Mouse (Mus musculus): Measurements from ENCODE around the gene Kcnk3. TPM values are rescaled to one million over a fixed set of nuclear protein-coding genes. Genes with fewer than 3 reads are reported as not detected.

Gene Kcnk3
- polyA plus RNA-seq, 1 experiment from 2014 or later = 13.5 TPM

GRCm38 (mm10) chr5:30589069-30589468 lies 1.1 kb downstream of the Kcnk3 start:
- Histone ChIP-seq H3K4me3 (replicated peaks) (peak overlapping the region; percentile 47), H3K9ac (no peak overlapping the region), H3K9me3 (no peaks in the 10 kb centered on the region), H3K27me3 (replicated peaks) (peaks cover 28% of the 10 kb centered on the region), H3K4me2 (peak overlapping the region; percentile 92), H3K27ac (no peak overlapping the region), H3K36me3 (no peaks in the 10 kb centered on the region), H3K4me1 (peaks cover 30% of the 10 kb centered on the region)
- ATAC-seq (ENCODE audit: insufficient read depth, low FRiP score, low read depth) = no peak
- WGBS = 37% methylated on average over 4 of the region's 4 CpGs

GRCm38 (mm10) chr5:30589546-30589945 lies 1.6 kb downstream of the Kcnk3 start:
- Histone ChIP-seq H3K27me3 (replicated peaks) (peaks cover 28% of the 10 kb centered on the region), H3K9me3 (no peaks in the 10 kb centered on the region), H3K27ac (no peak overlapping the region), H3K4me3 (replicated peaks) (peak overlapping the region; percentile 47), H3K4me1 (peaks cover 34% of the 10 kb centered on the region), H3K9ac (no peak overlapping the region), H3K36me3 (no peaks in the 10 kb centered on the region), H3K4me2 (peak overlapping the region; percentile 92; the same call in 1 of the 2 replicates)
- 83% methylated on average over 3 of the region's 3 CpGs for WGBS
- no peak for ATAC-seq (ENCODE audit: insufficient read depth, low FRiP score, low read depth)

DNA sequence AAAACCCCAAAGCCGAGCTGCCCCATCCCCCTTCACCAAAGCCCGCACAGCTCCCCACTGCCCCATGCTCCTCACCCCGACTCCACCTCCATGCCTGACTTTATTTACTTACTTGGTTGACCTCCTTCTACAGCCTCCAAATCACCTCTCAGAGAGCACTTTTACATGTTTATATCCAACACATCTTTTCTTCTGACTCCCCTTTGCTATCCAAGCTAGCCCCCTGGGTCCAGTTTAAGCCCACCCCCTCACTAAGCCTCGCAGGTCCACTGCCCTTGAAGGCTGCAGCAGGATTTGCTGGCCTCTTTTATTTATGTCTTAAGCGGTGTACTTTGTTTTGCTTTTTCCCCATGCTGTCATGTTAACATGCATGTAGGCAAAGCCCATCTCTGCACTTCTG lies 2.3 kb downstream of the Kcnk3 start:
- H3K27ac ChIP-seq = no peak overlapping the region
- ATAC-seq (ENCODE audit: insufficient read depth, low FRiP score, low read depth) = no peak
- H3K9ac ChIP-seq = no peak overlapping the region
- no peak overlapping the region for H3K4me3 ChIP-seq (replicated peaks)
- H3K9me3 ChIP-seq = no peaks in the 10 kb centered on the region
- H3K36me3 ChIP-seq = no peaks in the 10 kb centered on the region
- peaks cover 40% of the 10 kb centered on the region for H3K4me1 ChIP-seq
- 62% methylated on average over 5 of the region's 5 CpGs for WGBS
- H3K27me3 ChIP-seq (replicated peaks) = peaks cover 28% of the 10 kb centered on the region
- H3K4me2 ChIP-seq = peak overlapping the region; percentile 92; the same call in 1 of the 2 replicates

DNA sequence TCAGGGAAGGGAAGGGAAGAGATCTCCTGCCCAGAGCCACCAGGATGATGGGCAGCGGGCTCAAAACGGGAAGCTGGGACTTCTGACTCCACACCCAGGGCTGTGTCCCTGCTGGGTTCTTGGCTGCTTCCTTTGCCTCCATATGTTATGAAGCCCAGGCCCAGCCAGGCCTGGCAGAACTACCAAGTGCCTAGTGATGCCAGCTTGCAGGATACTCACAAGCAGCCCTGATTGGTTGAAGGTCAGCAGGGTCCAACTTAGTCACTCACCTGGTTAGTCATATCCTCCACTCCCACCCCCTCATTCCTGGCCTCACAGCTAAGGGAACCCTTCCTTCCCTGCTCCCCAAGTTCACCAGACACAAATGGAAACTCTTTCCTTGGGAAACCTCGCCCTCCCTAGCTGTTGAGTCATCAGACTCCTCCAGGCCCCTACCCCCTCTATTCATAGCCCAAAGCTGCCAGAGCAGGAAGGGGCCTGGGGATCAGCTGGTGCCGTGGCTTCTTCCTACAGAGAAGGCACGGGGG lies 3.3 kb downstream of the Kcnk3 start:
- Histone ChIP-seq H3K9me3 (no peaks in the 10 kb centered on the region), H3K9ac (no peak overlapping the region), H3K27ac (no peak overlapping the region), H3K4me1 (peaks cover 40% of the 10 kb centered on the region), H3K27me3 (replicated peaks) (peaks cover 28% of the 10 kb centered on the region), H3K4me2 (no peak overlapping the region), H3K36me3 (no peaks in the 10 kb centered on the region), H3K4me3 (replicated peaks) (no peak overlapping the region)
- ATAC-seq (ENCODE audit: insufficient read depth, low FRiP score, low read depth) = no peak
- WGBS = 57% methylated on average over 5 of the region's 5 CpGs

DNA sequence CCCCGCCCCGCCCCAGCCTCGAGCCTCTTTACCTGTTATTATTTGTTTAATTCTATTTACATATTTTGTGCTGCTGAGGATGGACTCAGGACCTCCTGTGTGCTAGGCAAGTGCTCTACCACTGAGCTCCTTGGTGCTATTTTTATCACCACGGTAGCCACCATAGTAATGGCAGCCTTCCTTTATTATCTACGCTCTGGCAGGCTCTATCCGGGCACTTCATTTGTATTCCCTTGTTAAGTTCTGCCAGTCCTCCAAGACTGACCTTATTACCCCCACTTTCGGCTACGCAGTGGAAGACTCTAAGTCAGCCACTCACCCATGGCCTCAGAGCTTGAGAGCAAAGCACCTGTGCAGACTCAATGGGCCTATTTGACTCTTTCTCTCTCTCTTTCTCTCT lies 3.8 kb downstream of the Kcnk3 start:
- WGBS = 80% methylated on average over 8 of the region's 8 CpGs
- no peak for ATAC-seq (ENCODE audit: insufficient read depth, low FRiP score, low read depth)
- H3K27me3 ChIP-seq (replicated peaks) = peaks cover 23% of the 10 kb centered on the region

GRCm38 (mm10) chr5:30592279-30592980 lies 4.5 kb downstream of the Kcnk3 start:
- Histone ChIP-seq H3K4me3 (replicated peaks) (no peak overlapping the region), H3K27me3 (replicated peaks) (peaks cover 20% of the 10 kb centered on the region), H3K36me3 (no peaks in the 10 kb centered on the region), H3K9me3 (no peaks in the 10 kb centered on the region), H3K4me2 (no peak overlapping the region), H3K27ac (no peak overlapping the region), H3K4me1 (peaks cover 40% of the 10 kb centered on the region), H3K9ac (no peak overlapping the region)
- 73% methylated on average over 11 of the region's 11 CpGs for WGBS
- ATAC-seq (ENCODE audit: insufficient read depth, low FRiP score, low read depth) = no peak

More for the DNA sequence above, 3.8 kb downstream of the Kcnk3 start:
- Histone ChIP-seq H3K27ac (no peak overlapping the region), H3K9ac (no peak overlapping the region), H3K36me3 (no peaks in the 10 kb centered on the region), H3K4me2 (no peak overlapping the region), H3K9me3 (no peaks in the 10 kb centered on the region), H3K4me1 (peaks cover 40% of the 10 kb centered on the region), H3K4me3 (replicated peaks) (no peak overlapping the region)

DNA sequence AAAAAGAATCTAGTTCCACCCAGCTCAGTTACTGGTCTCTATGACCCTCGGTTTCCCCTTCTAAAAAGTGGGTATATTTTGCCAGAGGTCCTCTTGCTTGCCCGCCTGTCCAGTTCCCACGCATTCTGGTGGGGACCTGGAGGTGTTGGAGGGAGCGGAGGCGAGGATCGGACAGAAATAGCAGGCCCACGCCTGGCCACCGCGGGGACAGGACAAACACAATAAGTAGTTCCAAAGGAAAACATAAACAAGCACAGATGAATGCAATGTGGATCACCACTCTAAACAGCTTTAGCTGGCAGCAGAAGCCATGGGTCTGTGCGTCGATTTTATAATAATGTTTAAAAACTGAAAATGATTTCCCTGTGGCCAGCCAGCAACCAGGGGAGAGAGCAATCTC lies 5.4 kb downstream of the Kcnk3 start:
- peaks cover 39% of the 10 kb centered on the region for H3K4me1 ChIP-seq
- WGBS = 63% methylated on average over 11 of the region's 11 CpGs
- H3K4me3 ChIP-seq (replicated peaks) = no peak overlapping the region
- no peaks in the 10 kb centered on the region for H3K9me3 ChIP-seq
- no peaks in the 10 kb centered on the region for H3K36me3 ChIP-seq
- peaks cover 20% of the 10 kb centered on the region for H3K27me3 ChIP-seq (replicated peaks)
- peak overlapping the region; percentile 54; the same call in 1 of the 2 replicates for H3K27ac ChIP-seq
- ATAC-seq (ENCODE audit: insufficient read depth, low FRiP score, low read depth) = no peak
- no peak overlapping the region for H3K4me2 ChIP-seq
- no peak overlapping the region for H3K9ac ChIP-seq

GRCm38 (mm10) chr5:30593811-30594504 lies 6.0 kb downstream of the Kcnk3 start:
- no peak overlapping the region for H3K4me3 ChIP-seq (replicated peaks)
- H3K9ac ChIP-seq = no peak overlapping the region
- no peaks in the 10 kb centered on the region for H3K36me3 ChIP-seq
- H3K4me2 ChIP-seq = no peak overlapping the region
- H3K4me1 ChIP-seq = peaks cover 33% of the 10 kb centered on the region
- peak; percentile 30; the same call in 1 of the 2 replicates for ATAC-seq (ENCODE audit: insufficient read depth, low FRiP score, low read depth)
- no peaks in the 10 kb centered on the region for H3K9me3 ChIP-seq
- WGBS = 28% methylated on average over 10 of the region's 10 CpGs
- peaks cover 20% of the 10 kb centered on the region; the same call in 1 of the 2 replicates for H3K27me3 ChIP-seq (replicated peaks)
- peak overlapping the region; percentile 54; the same call in 1 of the 2 replicates for H3K27ac ChIP-seq

- no peak overlapping the region for H3K27ac ChIP-seq
Measured at GRCm38 (mm10) chr5:30594953-30595560, 7.1 kb downstream of the Kcnk3 start.

GRCm38 (mm10) chr5:30601397-30601796 lies 13.4 kb downstream of the Kcnk3 start:
- Histone ChIP-seq H3K27ac (no peak overlapping the region), H3K36me3 (no peaks in the 10 kb centered on the region), H3K4me1 (0 out of 2 replicates have a peak, but pooled peaks cover 8% of the 10 kb centered on the region), H3K4me2 (no peak overlapping the region), H3K9ac (no peak overlapping the region), H3K4me3 (replicated peaks) (no peak overlapping the region), H3K27me3 (replicated peaks) (no peaks in the 10 kb centered on the region), H3K9me3 (no peaks in the 10 kb centered on the region)
- WGBS = 34% methylated on average over 4 of the region's 4 CpGs
- ATAC-seq (ENCODE audit: insufficient read depth, low FRiP score, low read depth) = no peak

More at GRCm38 (mm10) chr5:30594953-30595560, 7.1 kb downstream of the Kcnk3 start:
- Histone ChIP-seq H3K4me3 (replicated peaks) (no peak overlapping the region), H3K27me3 (replicated peaks) (peaks cover 14% of the 10 kb centered on the region; the same call in 1 of the 2 replicates), H3K36me3 (no peaks in the 10 kb centered on the region), H3K9ac (no peak overlapping the region), H3K4me1 (peaks cover 27% of the 10 kb centered on the region), H3K4me2 (no peak overlapping the region), H3K9me3 (no peaks in the 10 kb centered on the region)
- no peak for ATAC-seq (ENCODE audit: insufficient read depth, low FRiP score, low read depth)
- 61% methylated on average over 6 of the region's 6 CpGs for WGBS

- Histone ChIP-seq H3K4me2 (no peak overlapping the region), H3K4me1 (0 out of 2 replicates have a peak, but pooled peaks cover 8% of the 10 kb centered on the region), H3K36me3 (no peaks in the 10 kb centered on the region), H3K9me3 (no peaks in the 10 kb centered on the region), H3K27ac (no peak overlapping the region), H3K4me3 (replicated peaks) (no peak overlapping the region), H3K9ac (no peak overlapping the region), H3K27me3 (replicated peaks) (no peaks in the 10 kb centered on the region)
- WGBS = 76% methylated on average over 3 of the region's 3 CpGs
- ATAC-seq (ENCODE audit: insufficient read depth, low FRiP score, low read depth) = no peak
Measured at GRCm38 (mm10) chr5:30603255-30603654, 15.3 kb downstream of the Kcnk3 start.

All from stomach, embryonic 15.5 days (tissue).